Mouse (Mus musculus) frontal cortex, adult (tissue): Measurements from ENCODE around the gene Ccng1.
A peak's percentile ranks its signal among the peaks of the same experiment; 100 is the strongest.

Experiments used
- ATAC-seq: cut with Nextera tagmentation; 2 replicates; pipeline ENCODE4 v1.9.2; 2017; ENCODE audit warnings: mild to moderate bottlenecking, moderate library complexity, mixed read lengths; ENCODE audit not compliant: low TSS enrichment

Ccng1 gene

DNA sequence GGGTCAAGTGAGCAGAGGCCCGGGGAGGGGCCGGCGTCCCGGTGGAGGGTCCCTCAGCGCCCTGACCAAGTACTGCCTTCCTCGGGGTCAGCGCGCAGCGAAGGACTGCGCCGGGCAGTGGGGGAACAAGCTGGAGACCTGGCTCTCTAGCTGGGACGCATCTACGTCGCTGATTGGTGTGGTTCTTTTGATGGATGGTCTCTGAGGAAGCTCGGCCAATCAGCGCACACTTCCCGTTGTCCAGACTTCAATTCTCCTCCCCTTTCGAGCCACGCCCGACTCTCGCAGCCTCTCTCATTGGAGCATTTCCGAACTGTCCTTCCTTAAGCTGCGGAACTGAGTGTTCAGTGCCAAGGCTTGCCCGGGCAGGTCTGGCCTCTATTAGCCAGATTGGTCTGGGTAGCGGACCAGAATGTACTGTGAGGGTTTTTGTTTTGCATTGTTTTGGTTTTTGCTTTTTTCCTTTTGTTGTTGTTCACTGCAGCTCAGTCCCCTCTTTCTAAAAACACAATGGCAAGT, at the start of gene Ccng1:
Gene Ccng1, minus strand, starts transcription at position 203 of the 519 bp plus-strand sequence.
- peak; percentile 96 for ATAC-seq

DNA sequence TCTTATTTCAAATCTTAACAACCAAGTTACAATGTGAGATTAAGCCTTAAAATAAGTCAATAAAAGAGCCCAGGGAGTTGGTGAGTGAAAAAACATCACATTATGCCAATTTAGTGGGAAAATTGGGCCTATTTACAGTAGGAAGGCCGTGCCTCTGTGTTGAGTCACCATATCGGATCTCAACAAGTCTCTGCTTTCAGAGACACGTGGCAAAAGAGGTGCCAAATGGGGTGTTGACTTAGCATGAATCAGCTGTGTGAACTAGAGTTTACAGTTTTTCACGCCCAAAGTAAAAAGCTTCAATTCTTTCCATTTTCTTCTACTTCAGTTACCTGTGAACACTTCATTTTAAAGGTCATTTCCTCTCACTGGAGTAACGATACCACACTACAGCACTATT, 35.2 kb upstream of the Ccng1 start:
- no peak for ATAC-seq

GRCm38 (mm10) chr11:40789701-40790100, 34.6 kb upstream of the Ccng1 start:
- ATAC-seq, result no peak

DNA sequence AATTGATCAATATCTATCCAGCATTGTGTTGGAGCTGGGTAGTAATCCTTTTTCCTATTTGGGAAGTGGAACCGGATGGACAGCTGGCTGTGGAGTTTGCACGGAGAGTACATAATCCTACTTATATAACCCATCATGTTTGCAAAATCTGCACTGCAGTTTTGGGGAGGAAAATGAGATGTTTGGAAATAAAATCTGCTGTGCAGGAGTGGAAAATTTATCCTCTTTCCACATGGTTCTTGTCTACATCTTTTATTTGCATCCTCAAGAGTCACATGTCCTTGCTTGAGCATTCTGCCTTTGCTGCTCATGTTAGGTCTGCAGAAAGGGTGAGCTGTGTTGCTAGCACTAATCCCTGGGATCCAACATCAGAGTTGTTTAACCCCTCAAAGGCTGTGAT, 31.8 kb upstream of the Ccng1 start:
- ATAC-seq, result peak; percentile 76

DNA sequence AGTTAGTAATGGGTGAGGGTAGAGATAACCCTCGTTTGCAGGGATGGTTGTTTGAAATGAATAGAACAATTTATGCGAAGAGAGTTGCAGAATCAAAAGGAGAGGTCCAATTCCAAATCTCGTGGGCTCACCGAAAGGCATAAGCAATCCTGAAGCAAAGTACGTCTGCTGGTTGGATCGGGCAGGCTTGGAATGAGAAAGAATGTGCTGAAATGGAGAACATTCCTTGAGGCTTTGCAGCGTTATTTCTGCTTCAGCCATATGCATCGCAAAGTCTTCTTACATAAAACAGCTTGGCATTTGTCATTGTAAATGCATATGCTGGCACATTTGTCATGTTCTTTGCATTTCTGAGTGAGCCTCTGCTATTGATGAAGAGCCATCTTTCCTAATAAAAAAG, 29.2 kb upstream of the Ccng1 start:
- ATAC-seq, result peak; percentile 67

- ATAC-seq, result peak; percentile 35
These were observed 28.2 kb upstream of the Ccng1 start for GRCm38 (mm10) chr11:40783346-40783745.

GRCm38 (mm10) chr11:40781857-40782256, 26.7 kb upstream of the Ccng1 start:
- ATAC-seq, result no peak

- ATAC-seq, result peak; percentile 89
These were observed 20.5 kb upstream of the Ccng1 start for GRCm38 (mm10) chr11:40775315-40776269.

DNA sequence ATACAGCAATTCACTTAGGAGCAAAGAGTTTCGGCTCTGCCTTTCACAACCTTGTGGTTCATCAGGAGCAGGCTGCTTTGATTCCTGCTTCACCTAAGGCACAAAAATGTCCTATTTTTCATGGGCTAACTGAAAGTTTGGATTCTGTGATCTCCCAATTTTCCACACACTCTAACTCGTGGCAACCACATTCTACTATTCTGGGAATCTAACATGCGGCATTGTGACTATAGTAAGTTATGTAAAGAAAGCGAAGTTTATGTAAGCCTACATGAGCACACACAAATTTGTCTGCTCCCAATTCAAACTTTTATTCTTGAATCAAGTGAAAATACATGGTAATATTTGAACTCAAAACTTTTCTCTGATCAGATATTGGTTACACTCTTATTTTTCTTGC, 9.6 kb upstream of the Ccng1 start:
- peak; percentile 92 for ATAC-seq

- no peak for ATAC-seq
These were observed 8.3 kb upstream of the Ccng1 start for GRCm38 (mm10) chr11:40763395-40763794.

DNA sequence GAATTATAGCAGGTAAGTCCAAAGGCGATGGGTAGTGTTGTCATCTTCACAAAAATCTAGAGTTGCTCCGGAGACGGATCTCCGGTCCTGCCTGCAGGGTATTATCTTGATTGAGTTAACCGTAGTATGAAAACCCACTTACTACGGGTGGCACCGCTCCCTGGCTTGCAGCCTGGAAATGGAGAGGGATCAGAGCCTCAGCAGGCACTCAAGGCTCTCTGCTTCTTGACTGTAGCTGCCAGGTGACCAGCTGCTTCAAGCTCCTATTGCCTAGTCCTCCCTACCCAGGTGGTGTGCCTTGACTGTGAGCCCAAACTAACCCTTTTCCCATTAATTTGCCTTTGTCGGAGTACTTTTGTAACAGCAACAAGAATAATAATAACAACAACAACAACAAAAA, 4.8 kb upstream of the Ccng1 start:
- ATAC-seq, result no peak

DNA sequence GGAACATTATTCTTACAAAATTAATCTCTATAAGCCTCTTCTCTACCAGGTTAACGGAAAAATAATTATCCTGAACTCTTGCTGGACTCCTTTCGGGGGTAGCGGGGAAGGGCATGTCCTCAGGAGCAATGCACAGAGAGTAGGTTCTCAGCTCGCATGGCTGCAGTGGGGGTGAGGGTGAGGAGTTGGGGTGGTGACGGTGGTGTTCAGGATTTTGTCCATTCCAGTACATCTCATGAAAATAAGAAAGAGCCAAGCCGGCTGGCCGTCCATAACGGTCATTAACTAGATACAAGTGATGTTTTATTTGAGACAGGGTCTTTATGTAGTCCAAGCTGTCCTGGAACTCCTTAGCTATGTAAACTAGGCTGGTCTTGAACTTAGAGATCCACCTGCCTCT, 857 bp upstream of the Ccng1 start:
- no peak for ATAC-seq

GRCm38 (mm10) chr11:40754664-40755107, 425 bp downstream of the Ccng1 start:
- ATAC-seq, result peak; percentile 41

DNA sequence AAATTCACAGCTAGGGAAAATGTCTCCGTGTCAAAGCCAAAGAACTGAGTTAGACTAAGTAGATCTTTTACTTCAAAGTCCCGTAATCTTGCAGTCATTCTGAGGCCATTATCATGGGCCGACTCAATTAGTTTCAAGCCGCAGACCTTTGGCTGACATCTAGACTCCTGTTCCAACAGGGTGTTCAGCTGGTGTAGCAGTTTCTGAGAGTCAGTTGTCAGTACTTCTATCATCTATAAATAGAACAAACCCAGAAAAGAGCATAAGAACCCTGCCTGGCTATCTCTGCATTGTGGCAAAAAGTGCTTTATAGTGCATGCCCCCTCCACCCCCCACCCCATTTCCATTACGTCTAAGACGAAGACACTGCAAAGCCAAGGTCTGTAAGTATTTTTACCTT, 1.3 kb downstream of the Ccng1 start:
- no peak for ATAC-seq

DNA sequence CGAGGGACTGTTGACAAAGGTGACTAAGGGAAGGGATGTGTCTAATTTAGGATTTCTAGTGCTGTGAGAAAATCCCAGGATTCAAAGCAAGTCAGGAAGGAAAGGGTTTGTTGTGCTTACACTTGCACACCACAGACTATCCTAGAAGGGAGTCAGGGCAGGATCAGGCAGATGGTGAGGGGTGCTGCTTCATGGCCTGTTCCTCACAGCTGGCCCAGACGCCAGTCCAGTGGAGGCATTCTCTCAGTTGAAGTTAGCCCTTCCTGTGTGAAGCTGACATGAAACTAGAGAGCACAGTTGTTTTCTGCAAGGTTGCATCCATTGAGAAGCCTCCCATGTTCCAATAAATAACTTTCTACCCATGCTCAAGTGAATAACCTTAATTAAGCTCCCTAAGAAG, 7.4 kb downstream of the Ccng1 start:
- 0 out of 2 replicates have a peak, but pooled peaks have one; percentile 36 for ATAC-seq

DNA sequence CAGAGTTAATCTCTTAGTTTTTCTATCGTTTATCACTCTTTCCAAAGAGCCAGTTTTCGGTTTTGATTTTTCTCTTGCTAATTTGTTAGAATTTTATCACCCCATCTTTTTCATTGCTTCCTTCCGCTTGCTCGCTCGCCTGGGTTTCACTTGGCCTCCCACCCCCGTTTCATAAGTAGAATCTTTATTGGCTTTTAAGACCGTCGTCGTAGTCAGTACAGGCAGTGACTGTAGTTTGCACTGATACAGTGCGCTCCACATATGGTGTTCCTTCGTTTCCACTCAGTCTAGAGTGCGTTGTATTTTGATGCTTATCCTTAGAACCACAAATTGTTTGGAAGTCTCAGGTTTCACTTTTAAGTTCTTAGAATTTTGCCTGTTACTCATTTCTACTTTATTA, 8.8 kb downstream of the Ccng1 start:
- no peak for ATAC-seq

- ATAC-seq, result no peak
These were observed 10.8 kb downstream of the Ccng1 start for GRCm38 (mm10) chr11:40744348-40744747.

DNA sequence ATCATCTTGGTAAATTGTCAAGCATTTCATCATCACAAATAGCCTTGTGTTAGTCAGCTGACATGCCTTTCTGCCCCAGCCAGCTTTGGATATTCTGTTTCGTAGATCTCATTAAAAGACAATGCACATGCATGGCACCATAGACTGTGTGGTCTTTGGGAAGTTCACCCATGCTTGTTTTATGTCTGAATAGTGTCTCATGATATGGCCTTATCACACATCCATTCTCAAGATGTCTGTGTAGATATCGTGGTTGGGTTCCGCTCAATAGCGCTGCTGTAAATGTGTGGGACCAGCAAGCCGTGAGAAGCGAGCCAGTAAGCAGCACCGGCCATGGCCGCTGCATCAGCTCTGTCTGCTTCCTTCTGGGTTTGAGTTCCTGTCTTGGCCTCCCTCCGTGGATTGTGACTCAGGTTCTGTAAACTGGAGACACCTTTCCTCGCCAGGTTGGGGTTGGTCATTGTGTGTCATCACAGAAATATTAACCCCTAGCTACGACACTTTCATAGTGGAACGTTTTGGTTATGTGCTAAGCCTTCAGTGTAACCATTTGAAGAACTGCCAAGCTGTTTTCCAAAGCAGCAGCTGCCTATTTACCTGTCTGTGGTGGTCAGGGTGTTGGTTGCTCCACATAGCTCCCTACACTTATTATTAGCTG, 13.4 kb downstream of the Ccng1 start:
- no peak for ATAC-seq

GRCm38 (mm10) chr11:40737369-40737768, 17.7 kb downstream of the Ccng1 start:
- ATAC-seq, result no peak

GRCm38 (mm10) chr11:40734251-40734752, 20.8 kb downstream of the Ccng1 start:
- ATAC-seq, result no peak

DNA sequence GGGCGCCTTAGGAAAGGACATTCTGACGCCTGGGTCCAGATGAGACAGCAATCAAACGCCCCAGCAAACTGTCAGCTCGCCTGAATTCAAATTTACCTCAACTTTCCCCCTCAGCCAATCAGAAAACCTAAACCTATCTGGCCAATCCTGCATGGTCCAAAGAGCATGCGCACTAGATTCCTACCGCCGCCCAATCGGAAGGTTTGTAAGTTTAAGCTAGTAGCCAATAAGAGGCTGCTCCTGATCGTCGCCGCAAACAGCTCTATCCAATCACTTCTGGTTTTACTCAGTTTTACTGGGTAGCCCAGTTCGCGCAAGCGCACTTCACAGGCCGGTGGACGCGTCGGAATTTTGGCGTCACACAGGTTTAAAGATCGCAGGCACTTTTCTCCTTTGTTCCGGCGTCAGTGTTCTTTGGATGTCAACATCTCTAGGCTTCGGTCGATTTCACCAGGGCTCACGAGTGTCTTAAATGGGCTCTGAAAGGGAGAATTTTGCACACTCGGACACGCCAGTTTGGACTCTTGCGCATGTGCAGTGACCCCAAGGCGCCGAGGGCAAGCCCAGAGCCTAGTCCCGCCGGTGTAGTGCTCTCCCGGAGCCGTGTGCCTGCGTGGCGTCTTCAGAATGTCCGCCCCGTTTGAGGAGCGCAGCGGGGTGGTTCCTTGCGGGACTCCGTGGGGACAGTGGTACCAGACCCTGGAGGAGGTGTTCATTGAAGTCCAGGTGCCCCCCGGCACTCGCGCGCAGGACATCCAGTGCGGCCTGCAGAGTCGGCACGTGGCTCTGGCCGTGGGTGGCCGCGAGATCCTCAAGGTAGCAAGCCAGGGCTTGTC, 21.6 kb downstream of the Ccng1 start, which contains the start of the genes Hmmr and Nudcd2:
Gene Hmmr, minus strand, starts transcription at position 84 of the 836 bp plus-strand sequence.
Gene Nudcd2, plus strand, starts transcription at position 329 of the 836 bp plus-strand sequence.
- peak; percentile 99 for ATAC-seq
